Mouse (Mus musculus) embryonic fibroblast, embryonic 13.5 days (primary cell): ENCODE results near the gene Bicc1.

ENCODE experiments used
- CTCF ChIP-seq: IDR thresholded peaks from 2 replicates; pipeline ENCODE4 v1.5.1; 2011; ENCODE audit warnings: mild to moderate bottlenecking, control low read depth, low read length, moderate library complexity, borderline replicate concordance; ENCODE audit not compliant: insufficient read depth
- POLR2A ChIP-seq: IDR thresholded peaks from 2 replicates; pipeline ENCODE4 v1.6.1; 2011; ENCODE audit warnings: low read depth, mild to moderate bottlenecking, control low read depth, low read length, moderate library complexity

DNA sequence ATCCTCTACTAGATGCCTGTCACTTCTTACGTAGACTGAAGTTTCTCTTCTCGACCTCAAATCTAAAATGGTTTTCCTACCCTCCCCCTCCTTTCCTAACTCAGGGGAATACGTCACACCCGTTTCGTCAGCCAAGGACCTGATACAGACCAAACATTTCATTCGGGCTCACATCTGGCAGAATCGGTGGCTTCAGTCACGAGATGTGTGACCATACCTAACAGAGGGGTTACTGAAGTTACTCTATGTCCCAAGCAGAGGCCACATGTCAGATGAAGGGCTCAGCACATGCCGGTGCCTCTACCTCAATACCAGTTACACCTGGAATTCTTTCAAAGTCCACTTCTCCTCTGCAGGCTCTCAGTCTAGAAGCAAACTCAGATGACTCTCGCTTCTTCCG lies 150.8 kb downstream of the Bicc1 start:
- TF ChIP-seq CTCF: no peak
- TF ChIP-seq POLR2A: no peak
